Mouse (Mus musculus) C2C12 (cell line): Measurements from ENCODE around the gene Elavl1. TPM values are rescaled to one million over a fixed set of nuclear protein-coding genes. Genes with fewer than 3 reads are reported as not detected.
"Not testable (repeated sequence)": the region's sequence is repeated elsewhere in the genome, so short reads cannot be mapped to it uniquely, and the experiment has no call there.

Experiments used
- H3K27me3 ChIP-seq: one replicate; pipeline ENCODE4 v1.6.1; 2011; ENCODE audit not compliant: control insufficient read depth, insufficient read depth, insufficient read length
- H3K36me3 ChIP-seq: one replicate; pipeline ENCODE4 v1.6.1; 2011; ENCODE audit not compliant: control insufficient read depth, insufficient read depth
- H3K4me3 ChIP-seq: one replicate; pipeline ENCODE4 v1.5.1; 2011; ENCODE audit warnings: mild to moderate bottlenecking, control low read depth; ENCODE audit not compliant: poor library complexity, insufficient read depth, severe bottlenecking
- H3K79me2 ChIP-seq: one replicate; pipeline ENCODE4 v1.6.1; 2011; ENCODE audit not compliant: control insufficient read depth, insufficient read depth
- H3K79me3 ChIP-seq: one replicate; pipeline ENCODE4 v1.6.1; 2011; ENCODE audit warnings: low read depth, control low read depth
- H3ac ChIP-seq: one replicate; pipeline ENCODE3; 2011; ENCODE audit warnings: low read depth; ENCODE audit not compliant: control insufficient read depth, insufficient read length
- CEBPB ChIP-seq: IDR thresholded peaks from one replicate; pipeline ENCODE4 v1.6.1; 2011; ENCODE audit warnings: low read depth, mild to moderate bottlenecking, control low read depth, moderate library complexity
- CTCF ChIP-seq: IDR thresholded peaks from one replicate; pipeline ENCODE4 v1.5.1; 2011; ENCODE audit not compliant: control insufficient read depth, insufficient read depth, insufficient read length
- FOSL1 ChIP-seq: IDR thresholded peaks from one replicate; pipeline ENCODE4 v1.8.0; 2011; ENCODE audit warnings: mild to moderate bottlenecking, low read length; ENCODE audit not compliant: poor library complexity, insufficient read depth, severe bottlenecking
- MAX ChIP-seq: IDR thresholded peaks from one replicate; pipeline ENCODE4 v1.6.1; 2011; ENCODE audit warnings: mild to moderate bottlenecking, control low read depth
- MYOD1 ChIP-seq: IDR thresholded peaks from one replicate; pipeline ENCODE4 v1.6.1; 2011; ENCODE audit warnings: low read depth; ENCODE audit not compliant: control insufficient read depth, insufficient read length
- MYOG ChIP-seq: IDR thresholded peaks from one replicate; pipeline ENCODE4 v1.6.1; 2011; ENCODE audit not compliant: control insufficient read depth, insufficient read length; ENCODE audit errors: extremely low read depth
- USF1 ChIP-seq: IDR thresholded peaks from one replicate; pipeline ENCODE4 v1.6.1; 2011; ENCODE audit warnings: low read depth, mild to moderate bottlenecking, control low read depth, moderate library complexity
- polyA plus RNA-seq: library from polyadenylated mRNA; unstranded; fragments of >200 nt; fragmentation: generic; extraction: Trizol; gene quantifications from one replicate; pipeline ENCODE4 v1.2.1, GENCODE M21; 2012; ENCODE audit warnings: missing spikeins

The Elavl1 gene
- polyA plus RNA-seq, 1 experiment: 63.8 TPM

GRCm38 (mm10) chr8:4360922-4361321, 35.7 kb upstream of the Elavl1 start:
- no peaks in the 10 kb centered on the region for H3K27me3 ChIP-seq
- no peaks in the 10 kb centered on the region for H3K79me3 ChIP-seq
- H3K79me2 ChIP-seq: no peaks in the 10 kb centered on the region
- no peaks in the 10 kb centered on the region for H3K36me3 ChIP-seq
- H3ac ChIP-seq: no peak overlapping the region
- no peak overlapping the region for H3K4me3 ChIP-seq
- TF ChIP-seq MAX: no peak
- no peak for TF ChIP-seq CEBPB

DNA sequence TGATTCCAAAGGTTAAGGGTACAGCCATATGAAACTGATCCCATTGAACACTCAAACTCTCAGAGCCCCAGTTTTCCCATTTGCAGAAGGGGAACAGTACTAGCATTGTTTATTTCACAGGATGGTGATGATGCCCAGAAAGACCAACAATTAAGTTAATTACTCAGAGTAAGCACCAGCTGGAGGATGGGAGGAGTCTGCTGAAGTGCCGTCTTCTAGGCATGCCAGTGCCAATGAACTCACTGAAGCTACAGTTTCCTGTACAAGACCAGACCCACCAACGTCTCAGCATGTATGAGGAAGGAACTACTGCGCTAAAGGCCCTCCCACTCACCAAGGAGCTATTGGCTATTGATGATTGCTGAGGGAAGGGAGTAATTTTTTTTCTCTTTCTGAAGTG, 34.1 kb upstream of the Elavl1 start:
- TF ChIP-seq FOSL1 (no peak), MYOD1 (no peak), USF1 (no peak), CTCF (no peak), MYOG (no peak), MAX (no peak), CEBPB (no peak)
- Histone ChIP-seq H3K79me2 (no peaks in the 10 kb centered on the region), H3K79me3 (no peaks in the 10 kb centered on the region), H3ac (no peak overlapping the region), H3K4me3 (no peak overlapping the region), H3K27me3 (no peaks in the 10 kb centered on the region), H3K36me3 (no peaks in the 10 kb centered on the region)

DNA sequence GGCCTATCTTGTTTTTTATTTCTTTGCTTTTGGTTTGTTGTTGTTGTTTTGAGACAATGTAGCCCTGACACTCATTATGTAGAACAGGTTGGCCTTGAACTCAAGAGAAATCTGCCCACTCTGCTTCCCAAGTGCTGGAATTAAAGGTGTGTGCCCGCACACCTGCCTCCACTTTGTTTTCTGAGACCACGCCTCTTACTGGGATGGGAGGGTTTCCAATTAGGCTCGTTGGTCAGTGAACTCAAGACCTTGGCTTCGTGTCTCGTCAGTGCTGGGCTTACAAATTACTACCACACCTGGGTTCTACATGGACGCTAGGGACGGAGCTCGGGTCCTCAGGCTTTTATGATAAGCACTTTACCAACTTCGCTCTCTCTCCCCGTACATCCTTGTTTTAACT, 30.2 kb upstream of the Elavl1 start:
- no peak overlapping the region for H3K4me3 ChIP-seq
- H3K79me3 ChIP-seq: no peaks in the 10 kb centered on the region
- H3K27me3 ChIP-seq: no peaks in the 10 kb centered on the region
- no peak overlapping the region for H3ac ChIP-seq
- no peaks in the 10 kb centered on the region for H3K36me3 ChIP-seq
- TF ChIP-seq CTCF: no peak
- TF ChIP-seq FOSL1: no peak
- no peak for TF ChIP-seq CEBPB
- no peak for TF ChIP-seq MAX
- no peak for TF ChIP-seq MYOD1
- no peak for TF ChIP-seq USF1
- no peak for TF ChIP-seq MYOG
- H3K79me2 ChIP-seq: no peaks in the 10 kb centered on the region

- TF ChIP-seq FOSL1 (no peak), USF1 (no peak), CTCF (no peak), MYOG (no peak), MYOD1 (no peak), MAX (no peak), CEBPB (no peak)
- H3K36me3 ChIP-seq: no peaks in the 10 kb centered on the region
- no peak overlapping the region for H3ac ChIP-seq
- H3K79me3 ChIP-seq: no peaks in the 10 kb centered on the region
- H3K4me3 ChIP-seq: no peak overlapping the region
- H3K79me2 ChIP-seq: no peaks in the 10 kb centered on the region
- no peaks in the 10 kb centered on the region for H3K27me3 ChIP-seq
Observed at GRCm38 (mm10) chr8:4354516-4354915, 29.3 kb upstream of the Elavl1 start.

DNA sequence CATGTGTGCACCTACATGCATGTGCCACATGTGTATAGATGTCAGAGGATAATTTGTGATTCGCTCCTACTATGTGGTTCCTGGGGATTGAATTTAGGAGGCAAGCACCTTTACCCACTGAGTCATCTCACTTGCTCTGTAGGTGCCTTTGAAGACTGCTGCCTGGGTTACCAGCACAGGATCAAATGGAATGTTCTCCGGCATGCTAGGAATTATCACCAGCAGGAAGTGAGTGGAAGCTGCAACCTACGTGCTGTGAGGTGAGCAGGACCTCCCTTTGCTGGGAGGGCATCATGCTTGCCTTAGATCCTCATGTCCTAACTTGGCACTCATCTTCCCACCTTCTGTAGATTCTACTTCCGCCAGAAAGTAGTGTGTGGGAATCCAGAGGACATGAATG, 28.5 kb upstream of the Elavl1 start:
- Histone ChIP-seq H3K36me3 (no peaks in the 10 kb centered on the region), H3K27me3 (no peaks in the 10 kb centered on the region), H3ac (no peak overlapping the region), H3K79me3 (no peaks in the 10 kb centered on the region), H3K79me2 (no peaks in the 10 kb centered on the region), H3K4me3 (no peak overlapping the region)
- no peak for TF ChIP-seq CTCF
- TF ChIP-seq USF1: no peak
- TF ChIP-seq FOSL1: no peak
- TF ChIP-seq CEBPB: no peak
- no peak for TF ChIP-seq MYOG
- TF ChIP-seq MYOD1: no peak
- no peak for TF ChIP-seq MAX

GRCm38 (mm10) chr8:4352562-4352961, 27.3 kb upstream of the Elavl1 start:
- not testable (repeated sequence) for H3K79me2 ChIP-seq, H3K27me3 ChIP-seq, H3ac ChIP-seq, H3K79me3 ChIP-seq, H3K4me3 ChIP-seq, H3K36me3 ChIP-seq

DNA sequence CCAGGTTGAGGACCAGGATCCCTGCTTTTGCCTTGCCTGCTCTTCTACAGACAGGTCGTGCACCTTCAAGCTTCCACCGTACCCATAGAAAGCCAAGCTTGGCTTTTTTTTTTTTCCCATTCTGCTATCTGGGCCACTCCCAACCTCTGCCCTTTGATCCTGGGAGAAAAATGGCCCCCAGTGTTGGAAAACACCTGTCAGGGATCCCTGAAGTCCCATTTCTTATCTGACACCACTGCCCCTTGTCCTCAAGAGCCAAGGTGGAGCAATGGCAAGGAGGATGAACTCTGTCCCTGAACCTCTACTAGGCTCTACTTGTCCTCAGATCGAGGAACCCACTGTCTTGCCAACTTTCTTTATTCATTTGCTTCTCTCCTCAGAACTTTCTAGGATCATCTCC, 25.4 kb upstream of the Elavl1 start:
- H3K27me3 ChIP-seq: no peaks in the 10 kb centered on the region
- H3ac ChIP-seq: no peak overlapping the region
- no peak overlapping the region for H3K4me3 ChIP-seq
- H3K79me2 ChIP-seq: no peaks in the 10 kb centered on the region
- TF ChIP-seq MAX: no peak
- no peak for TF ChIP-seq CEBPB
- TF ChIP-seq MYOG: no peak
- no peak for TF ChIP-seq MYOD1
- no peak for TF ChIP-seq CTCF
- no peak for TF ChIP-seq USF1
- no peak for TF ChIP-seq FOSL1
- no peaks in the 10 kb centered on the region for H3K79me3 ChIP-seq
- no peaks in the 10 kb centered on the region for H3K36me3 ChIP-seq
